Mouse (Mus musculus) kidney, adult 2 months (tissue): Measurements from ENCODE around the gene Nsdhl. TPM values are rescaled to one million over a fixed set of nuclear protein-coding genes. Genes with fewer than 3 reads are reported as not detected.

ENCODE experiments used
- DNase-seq: peaks from one replicate; pipeline ENCODE4 v3.0.0; 2021
- H3K27ac ChIP-seq: fragments of 200-500 bp; 2 replicates; pipeline ENCODE4 v1.5.1; 2012; ENCODE audit warnings: low read depth, low read length, control low read depth, inconsistent platforms; ENCODE audit not compliant: insufficient read depth
- H3K27me3 ChIP-seq: fragments of 200-500 bp; replicated peaks from 2 replicates; pipeline ENCODE4 v1.6.1; 2012; ENCODE audit warnings: mild to moderate bottlenecking, moderate library complexity, low read length, inconsistent platforms; ENCODE audit not compliant: control insufficient read depth, insufficient read depth
- H3K36me3 ChIP-seq: fragments of 200-500 bp; 2 replicates; pipeline ENCODE4 v1.6.1; 2012; ENCODE audit warnings: mild to moderate bottlenecking, moderate library complexity, low read length, inconsistent platforms; ENCODE audit not compliant: control insufficient read depth, insufficient read depth
- H3K4me1 ChIP-seq: fragments of 200-500 bp; 2 replicates; pipeline ENCODE4 v1.6.1; 2011; ENCODE audit warnings: low read length; ENCODE audit not compliant: control insufficient read depth, insufficient read depth
- H3K4me3 ChIP-seq: fragments of 200-500 bp; 2 replicates; pipeline ENCODE4 v1.5.1; 2011; ENCODE audit warnings: mild to moderate bottlenecking, low read depth, low read length, control low read depth; ENCODE audit not compliant: insufficient read depth
- CTCF ChIP-seq: fragments of 200-500 bp; conservative IDR thresholded peaks from 2 replicates; pipeline ENCODE4 v1.5.1; 2011; ENCODE audit warnings: low read depth, mild to moderate bottlenecking, control low read depth, low read length, moderate library complexity, mixed read lengths; ENCODE audit not compliant: insufficient read depth, insufficient read length
- POLR2A ChIP-seq: fragments of 200-500 bp; IDR thresholded peaks from one replicate; pipeline ENCODE4 v1.6.1; 2011; ENCODE audit warnings: low read depth, low read length, control low read depth
- WGBS: fragments of 180-500 bp; shearing (Covaris S2); methylation state at CpG from one replicate; pipeline ENCODE4 v1.1.7; 2018; 5-methylcytosine and 5-hydroxymethylcytosine counted together
- polyA plus RNA-seq: library from polyadenylated mRNA; depleted of rRNA; stranded (reverse); fragments of >200 nt; gene quantifications from 2 replicates; pipeline ENCODE4 v1.2.3, GENCODE M21; 2012; rRNA removed

Gene Nsdhl
- polyA plus RNA-seq, 1 experiment = 45.7 TPM

GRCm38 (mm10) chrX:72992291-72992919, 74.0 kb downstream of the Nsdhl start:
- WGBS = 66% methylated on average over 5 of the region's 5 CpGs
- H3K36me3 ChIP-seq = no peaks in the 10 kb centered on the region
- no peak for DNase-seq
- TF ChIP-seq CTCF (peak; percentile 42; the same call in 1 of the 2 replicates), POLR2A (no peak)
- H3K4me1 ChIP-seq = peaks cover 5% of the 10 kb centered on the region; the same call in 1 of the 2 replicates
- no peak overlapping the region for H3K27ac ChIP-seq
- H3K27me3 ChIP-seq = no peaks in the 10 kb centered on the region
- H3K4me3 ChIP-seq = no peak overlapping the region

GRCm38 (mm10) chrX:72995542-72995941, 77.2 kb downstream of the Nsdhl start:
- DNase-seq = no peak

GRCm38 (mm10) chrX:73003110-73003509, 84.8 kb downstream of the Nsdhl start:
- H3K4me1 ChIP-seq = no peaks in the 10 kb centered on the region
- no peak overlapping the region for H3K4me3 ChIP-seq
- no peak overlapping the region for H3K27ac ChIP-seq
- no peak for TF ChIP-seq CTCF
- no peak for TF ChIP-seq POLR2A
- H3K27me3 ChIP-seq = no peaks in the 10 kb centered on the region
- WGBS = 80% methylated on average over 5 of the region's 5 CpGs
- H3K36me3 ChIP-seq = no peaks in the 10 kb centered on the region
- DNase-seq = no peak

More at GRCm38 (mm10) chrX:72995542-72995941, 77.2 kb downstream of the Nsdhl start:
- Histone ChIP-seq H3K27me3 (no peaks in the 10 kb centered on the region), H3K4me1 (peaks cover 8% of the 10 kb centered on the region; the same call in 1 of the 2 replicates), H3K4me3 (no peak overlapping the region), H3K36me3 (no peaks in the 10 kb centered on the region), H3K27ac (no peak overlapping the region)
- 16% methylated on average over 3 of the region's 3 CpGs for WGBS
- TF ChIP-seq POLR2A = no peak
- no peak for TF ChIP-seq CTCF

GRCm38 (mm10) chrX:73005678-73006077, 87.3 kb downstream of the Nsdhl start:
- no peaks in the 10 kb centered on the region; the same call in 1 of the 2 replicates for H3K4me1 ChIP-seq
- no peak for DNase-seq
- no peak overlapping the region for H3K27ac ChIP-seq
- no peaks in the 10 kb centered on the region for H3K27me3 ChIP-seq
- 93% methylated on average over 4 of the region's 4 CpGs for WGBS
- H3K36me3 ChIP-seq = no peaks in the 10 kb centered on the region
- no peak overlapping the region for H3K4me3 ChIP-seq
- no peak for TF ChIP-seq CTCF
- no peak for TF ChIP-seq POLR2A

- Histone ChIP-seq H3K4me3 (peak overlapping the region; percentile 52), H3K27ac (peak overlapping the region; percentile 84), H3K36me3 (no peaks in the 10 kb centered on the region), H3K27me3 (no peaks in the 10 kb centered on the region), H3K4me1 (no peaks in the 10 kb centered on the region; the same call in 1 of the 2 replicates)
- WGBS = under 1% methylated on average over 24 of the region's 27 CpGs
- TF ChIP-seq CTCF (peak; percentile 93), POLR2A (peak; percentile 36)
- peak; percentile 96 for DNase-seq
Measured at GRCm38 (mm10) chrX:73007597-73008479, 89.5 kb downstream of the Nsdhl start.

Other genes with a start within 250 kb of the Nsdhl start
- 0.03 TPM in 2 replicates for gene Gabrq, start 93.4 kb upstream of the Nsdhl start, polyA plus RNA-seq
- gene Cetn2, start 146 bp upstream of the Nsdhl start, polyA plus RNA-seq = 12.4 and 22.7 TPM in 2 replicates
- gene Zfp185, start 68.8 kb downstream of the Nsdhl start, polyA plus RNA-seq = 5.9 and 6.7 TPM in 2 replicates
- gene Pnma5, start 118.5 kb downstream of the Nsdhl start, polyA plus RNA-seq = not detected in 2 replicates
- gene Pnma3, start 146.2 kb downstream of the Nsdhl start, polyA plus RNA-seq = not detected in 2 replicates
- gene Xlr4a, start 163.9 kb downstream of the Nsdhl start, polyA plus RNA-seq = 0.17 TPM in 1 of 2 replicates, not detected in the other
- 0.08 and 0.22 TPM in 2 replicates for gene Xlr3a, start 178.5 kb downstream of the Nsdhl start, polyA plus RNA-seq
- 0.07 TPM in 1 of 2 replicates, not detected in the other for gene Gm14685, start 198.5 kb downstream of the Nsdhl start, polyA plus RNA-seq
- not detected in 2 replicates for gene Xlr5b, start 230.2 kb downstream of the Nsdhl start, polyA plus RNA-seq
- gene DXBay18, start 230.9 kb downstream of the Nsdhl start, polyA plus RNA-seq = 0.16 TPM in 1 of 2 replicates, not detected in the other